Mouse (Mus musculus): ENCODE measurements around the gene Fcrla. TPM values are rescaled to one million over a fixed set of nuclear protein-coding genes. Genes with fewer than 3 reads are reported as not detected.
"Not testable (repeated sequence)": the region's sequence is repeated elsewhere in the genome, so short reads cannot be mapped to it uniquely, and the experiment has no call there.

The Fcrla gene
- 0.26 TPM in 1 of 2 replicates, not detected in the other for polyA plus RNA-seq (2016; fragmentation: Nextera tagmentation; extraction: Ambion mirVana)

DNA sequence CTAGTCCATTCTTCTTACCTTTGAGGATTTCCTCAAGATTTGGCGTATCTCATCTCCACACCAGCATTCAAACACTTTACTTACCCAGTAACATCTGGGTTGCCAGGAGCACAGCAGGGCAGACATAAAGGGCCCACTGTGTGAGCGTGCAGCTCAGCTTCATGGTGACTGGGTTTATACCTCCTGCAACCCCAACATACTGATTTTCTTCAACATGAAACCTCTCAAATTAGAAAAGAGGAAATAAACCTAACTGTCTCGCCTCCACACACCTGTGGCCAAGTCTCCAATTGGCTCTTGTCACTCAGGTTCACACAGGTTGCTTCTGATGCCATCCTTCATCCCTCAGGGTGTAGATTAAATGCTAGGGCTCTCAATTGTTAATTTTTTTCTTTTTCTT is at the start of gene Fcrla:
Gene Fcrla, minus strand, starts transcription at position 206 of the 400 bp plus-strand sequence.
- Histone ChIP-seq H3K9me3 (replicated peaks) (no peaks in the 10 kb centered on the region), H3K4me2 (no peak within 1 kb of the TSS), H3K4me1 (replicated peaks) (no peaks in the 10 kb centered on the region), H3K9ac (no peak within 1 kb of the TSS), H3K4me3 (no peak within 1 kb of the TSS), H3K27me3 (replicated peaks) (no peaks in the 10 kb centered on the region), H3K27ac (ENCODE audit: poor library complexity, severe bottlenecking) (no peak within 1 kb of the TSS), H3K36me3 (no peaks in the 10 kb centered on the region)
- WGBS: 76% methylated on average over 3 of the region's 3 CpGs
- ATAC-seq (ENCODE audit: insufficient number of reproducible peaks, low FRiP score): no peak

DNA sequence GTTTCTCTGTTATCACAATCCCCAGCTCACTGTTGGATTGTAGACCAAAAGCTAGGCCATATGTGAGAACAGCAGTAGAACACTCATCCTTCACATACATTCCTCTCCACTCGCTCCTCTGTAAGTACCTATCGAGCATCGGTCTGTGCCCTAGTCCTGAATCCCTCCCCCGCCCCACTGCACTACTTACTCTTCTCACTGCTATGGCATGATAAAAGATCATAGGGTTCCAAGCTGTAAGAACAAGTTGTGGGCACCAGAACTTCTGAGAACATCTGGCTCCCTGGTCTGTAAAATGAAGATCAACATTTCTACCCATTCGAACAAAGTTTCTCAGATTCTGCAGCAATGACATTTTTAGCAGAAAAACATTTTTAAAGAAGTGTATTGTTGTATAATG is 49.1 kb upstream of the Fcrla start, which contains the start of gene Fcgr2b:
Gene Fcgr2b, minus strand, starts transcription at position 101 of the 400 bp plus-strand sequence.
- no peak within 1 kb of the TSS for H3K9ac ChIP-seq
- ATAC-seq (ENCODE audit: insufficient number of reproducible peaks, low FRiP score): no peak
- 81% methylated on average over 5 of the region's 5 CpGs for WGBS

GRCm38 (mm10) chr1:170975751-170976161 is 48.4 kb upstream of the Fcrla start:
- H3K9ac ChIP-seq: no peak overlapping the region
- H3K36me3 ChIP-seq: no peaks in the 10 kb centered on the region
- ATAC-seq (ENCODE audit: insufficient number of reproducible peaks, low FRiP score): no peak
- H3K27me3 ChIP-seq (replicated peaks): 0 out of 2 replicates have a peak, but pooled peaks cover 9% of the 10 kb centered on the region
- H3K9me3 ChIP-seq (replicated peaks): no peaks in the 10 kb centered on the region
- no peaks in the 10 kb centered on the region for H3K4me1 ChIP-seq (replicated peaks)
- H3K27ac ChIP-seq (ENCODE audit: poor library complexity, severe bottlenecking): no peak overlapping the region
- WGBS: 60% methylated on average over 7 of the region's 7 CpGs
- H3K4me3 ChIP-seq: no peak overlapping the region
- H3K4me2 ChIP-seq: no peak overlapping the region

More for the DNA sequence above, 49.1 kb upstream of the Fcrla start, which contains the start of gene Fcgr2b:
- no peak within 1 kb of the TSS for H3K4me3 ChIP-seq
- H3K4me2 ChIP-seq: no peak within 1 kb of the TSS
- no peaks in the 10 kb centered on the region for H3K4me1 ChIP-seq (replicated peaks)
- 0 out of 2 replicates have a peak, but pooled peaks cover 9% of the 10 kb centered on the region for H3K27me3 ChIP-seq (replicated peaks)
- no peak within 1 kb of the TSS for H3K27ac ChIP-seq (ENCODE audit: poor library complexity, severe bottlenecking)
- no peaks in the 10 kb centered on the region for H3K9me3 ChIP-seq (replicated peaks)
- no peaks in the 10 kb centered on the region for H3K36me3 ChIP-seq

- not testable (repeated sequence) for H3K4me3 ChIP-seq; H3K27me3 ChIP-seq (replicated peaks); H3K36me3 ChIP-seq; H3K4me2 ChIP-seq; H3K9ac ChIP-seq; ATAC-seq (ENCODE audit: insufficient number of reproducible peaks, low FRiP score); H3K9me3 ChIP-seq (replicated peaks); H3K4me1 ChIP-seq (replicated peaks); H3K27ac ChIP-seq (ENCODE audit: poor library complexity, severe bottlenecking)
- 80% methylated on average over 2 of the region's 2 CpGs for WGBS
Observed at GRCm38 (mm10) chr1:170975350-170975749, 48.0 kb upstream of the Fcrla start.

DNA sequence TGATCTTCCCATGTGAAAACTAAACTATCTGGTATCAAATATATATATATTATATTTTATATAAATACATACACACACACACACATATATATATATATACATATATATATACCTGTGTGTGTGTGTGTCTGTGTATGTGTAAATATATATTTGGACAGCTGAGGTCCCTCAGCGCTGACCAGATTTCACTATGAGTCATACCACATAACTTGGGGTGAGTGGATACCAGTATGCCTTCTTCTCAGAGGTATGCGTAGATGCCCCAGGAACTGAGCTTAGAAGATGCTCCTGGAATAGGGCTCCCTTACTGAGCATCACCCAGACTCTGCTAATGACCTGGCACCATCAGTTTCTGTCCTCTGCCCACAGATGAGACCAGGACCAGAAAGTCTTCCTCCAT is 47.4 kb upstream of the Fcrla start:
- 91% methylated on average over 2 of the region's 2 CpGs for WGBS
- ATAC-seq (ENCODE audit: insufficient number of reproducible peaks, low FRiP score): no peak
- no peaks in the 10 kb centered on the region for H3K9me3 ChIP-seq (replicated peaks)
- H3K4me2 ChIP-seq: no peak overlapping the region
- 0 out of 2 replicates have a peak, but pooled peaks cover 9% of the 10 kb centered on the region for H3K27me3 ChIP-seq (replicated peaks)
- H3K27ac ChIP-seq (ENCODE audit: poor library complexity, severe bottlenecking): no peak overlapping the region
- H3K4me1 ChIP-seq (replicated peaks): no peaks in the 10 kb centered on the region
- H3K4me3 ChIP-seq: no peak overlapping the region
- no peak overlapping the region for H3K9ac ChIP-seq
- H3K36me3 ChIP-seq: no peaks in the 10 kb centered on the region

DNA sequence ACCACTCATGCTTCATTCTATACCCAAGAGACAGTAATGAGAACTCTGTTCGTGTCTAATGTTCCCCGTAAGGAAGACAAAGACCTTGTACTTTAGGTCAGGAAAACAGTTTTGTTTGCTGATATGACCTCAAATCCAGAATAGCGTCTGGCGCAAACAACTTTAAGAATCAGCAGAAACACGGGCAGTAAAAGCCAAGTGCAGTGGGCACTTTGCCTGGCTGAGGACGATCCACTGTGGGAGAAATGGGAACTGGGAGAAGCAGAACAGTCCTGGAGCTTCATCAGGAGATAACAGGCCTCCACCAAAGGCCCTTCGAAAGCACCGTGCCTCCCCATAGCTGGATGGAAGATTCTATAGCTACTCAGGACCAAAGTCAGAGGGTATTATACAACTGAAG is 46.8 kb upstream of the Fcrla start:
- no peak overlapping the region for H3K27ac ChIP-seq (ENCODE audit: poor library complexity, severe bottlenecking)
- H3K27me3 ChIP-seq (replicated peaks): 0 out of 2 replicates have a peak, but pooled peaks cover 9% of the 10 kb centered on the region
- H3K9ac ChIP-seq: no peak overlapping the region
- H3K36me3 ChIP-seq: no peaks in the 10 kb centered on the region
- no peaks in the 10 kb centered on the region for H3K9me3 ChIP-seq (replicated peaks)
- no peak overlapping the region for H3K4me2 ChIP-seq
- no peaks in the 10 kb centered on the region for H3K4me1 ChIP-seq (replicated peaks)
- no peak for ATAC-seq (ENCODE audit: insufficient number of reproducible peaks, low FRiP score)
- 81% methylated on average over 8 of the region's 8 CpGs for WGBS
- H3K4me3 ChIP-seq: no peak overlapping the region

DNA sequence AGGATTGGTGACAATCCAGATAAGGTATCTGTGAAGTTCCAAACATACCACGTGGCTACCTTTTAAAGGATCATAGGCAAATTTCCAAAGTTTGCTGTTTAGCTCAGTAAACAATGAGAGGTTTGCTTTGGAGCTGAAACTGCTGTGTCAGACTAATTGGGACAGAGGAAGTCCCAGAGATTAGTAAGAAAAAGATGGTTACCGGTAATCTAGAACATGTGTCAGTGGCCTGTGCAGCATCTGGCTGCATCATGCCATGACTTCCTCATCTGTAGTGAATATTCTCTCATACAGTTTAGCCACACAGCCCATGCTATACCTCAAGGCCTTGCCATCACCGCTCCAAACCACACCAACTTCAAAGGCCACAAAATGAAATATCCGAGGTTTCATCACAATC is 45.6 kb upstream of the Fcrla start:
- WGBS: 66% methylated on average over 4 of the region's 4 CpGs
- H3K27ac ChIP-seq (ENCODE audit: poor library complexity, severe bottlenecking): no peak overlapping the region
- no peaks in the 10 kb centered on the region for H3K36me3 ChIP-seq
- H3K9me3 ChIP-seq (replicated peaks): no peaks in the 10 kb centered on the region
- no peak for ATAC-seq (ENCODE audit: insufficient number of reproducible peaks, low FRiP score)
- H3K9ac ChIP-seq: no peak overlapping the region
- H3K27me3 ChIP-seq (replicated peaks): 0 out of 2 replicates have a peak, but pooled peaks cover 6% of the 10 kb centered on the region
- no peaks in the 10 kb centered on the region for H3K4me1 ChIP-seq (replicated peaks)
- H3K4me2 ChIP-seq: no peak overlapping the region
- no peak overlapping the region for H3K4me3 ChIP-seq

DNA sequence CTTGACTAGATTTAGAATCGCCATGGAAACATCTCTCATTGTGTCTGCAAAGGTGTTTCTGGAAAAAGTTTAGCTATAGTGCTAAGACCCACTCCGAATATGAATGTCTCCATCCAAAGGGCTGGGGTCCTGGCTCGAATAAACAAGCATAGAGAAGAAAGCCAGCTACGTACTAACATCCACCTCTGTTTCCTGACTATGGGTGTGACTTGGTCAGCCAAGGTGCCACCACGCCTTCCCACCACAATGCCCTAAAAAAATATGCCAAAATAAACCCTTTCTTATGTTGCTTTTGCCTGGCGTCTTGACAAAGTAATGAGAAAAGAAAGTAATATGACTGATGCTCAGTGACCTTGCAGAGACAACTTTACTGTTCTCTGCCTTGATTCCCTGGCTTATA is 45.1 kb upstream of the Fcrla start:
- Histone ChIP-seq H3K27ac (ENCODE audit: poor library complexity, severe bottlenecking) (no peak overlapping the region), H3K9me3 (replicated peaks) (no peaks in the 10 kb centered on the region), H3K4me2 (no peak overlapping the region), H3K36me3 (no peaks in the 10 kb centered on the region), H3K4me3 (no peak overlapping the region), H3K27me3 (replicated peaks) (0 out of 2 replicates have a peak, but pooled peaks cover 4% of the 10 kb centered on the region), H3K4me1 (replicated peaks) (no peaks in the 10 kb centered on the region), H3K9ac (no peak overlapping the region)
- no peak for ATAC-seq (ENCODE audit: insufficient number of reproducible peaks, low FRiP score)
- 71% methylated on average over 6 of the region's 6 CpGs for WGBS

DNA sequence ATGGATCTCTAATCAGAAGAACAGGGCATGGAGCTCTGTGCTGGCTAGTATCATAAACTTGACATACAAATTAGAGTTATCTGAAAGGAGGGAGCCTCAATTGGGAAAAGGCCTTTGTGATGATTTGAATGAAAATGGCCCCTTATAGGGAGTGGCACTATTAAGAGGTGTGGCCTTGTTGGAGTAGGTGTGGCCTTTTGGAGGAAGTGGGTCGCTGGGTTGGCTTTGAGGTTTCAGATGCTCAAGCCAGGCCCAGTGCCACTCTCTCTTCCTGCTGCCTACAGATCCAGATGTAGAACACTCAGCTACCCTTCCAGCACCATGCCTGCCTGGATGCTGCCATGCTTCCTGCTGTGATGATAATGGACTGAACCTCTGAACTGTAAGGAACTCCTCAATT is 41.2 kb upstream of the Fcrla start:
- no peak overlapping the region for H3K27ac ChIP-seq (ENCODE audit: poor library complexity, severe bottlenecking)
- WGBS: 52% methylated on average over 1 of the region's 1 CpGs
- no peak overlapping the region for H3K4me2 ChIP-seq
- H3K4me3 ChIP-seq: no peak overlapping the region
- no peak for ATAC-seq (ENCODE audit: insufficient number of reproducible peaks, low FRiP score)
- H3K36me3 ChIP-seq: no peaks in the 10 kb centered on the region
- H3K9ac ChIP-seq: no peak overlapping the region
- peaks cover under 1% of the 10 kb centered on the region for H3K4me1 ChIP-seq (replicated peaks)
- H3K9me3 ChIP-seq (replicated peaks): no peaks in the 10 kb centered on the region
- no peaks in the 10 kb centered on the region for H3K27me3 ChIP-seq (replicated peaks)

DNA sequence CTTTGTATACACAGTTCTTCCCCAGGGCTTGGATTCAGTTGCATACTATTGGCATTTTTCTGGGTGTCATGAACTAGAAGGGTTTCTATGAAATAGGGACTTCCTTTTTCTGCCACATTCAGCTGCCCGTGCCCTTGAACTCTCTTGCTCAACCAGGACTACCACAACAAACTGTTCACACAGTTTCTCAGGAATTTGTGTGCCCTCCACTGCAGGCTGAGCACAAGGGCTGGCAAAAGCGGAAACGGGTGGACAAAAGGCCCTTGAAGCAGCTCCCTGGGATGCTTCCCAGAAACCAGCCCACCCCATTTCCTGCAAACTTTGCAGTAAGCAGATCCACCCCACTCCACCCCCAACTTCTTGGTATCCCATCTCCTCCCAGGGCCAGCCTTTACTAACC is 40.2 kb upstream of the Fcrla start:
- Histone ChIP-seq H3K4me1 (replicated peaks) (peaks cover 11% of the 10 kb centered on the region), H3K9ac (no peak overlapping the region), H3K27ac (ENCODE audit: poor library complexity, severe bottlenecking) (no peak overlapping the region), H3K36me3 (no peaks in the 10 kb centered on the region), H3K4me2 (no peak overlapping the region), H3K27me3 (replicated peaks) (no peaks in the 10 kb centered on the region), H3K4me3 (no peak overlapping the region), H3K9me3 (replicated peaks) (no peaks in the 10 kb centered on the region)
- WGBS: 74% methylated on average over 3 of the region's 3 CpGs
- ATAC-seq (ENCODE audit: insufficient number of reproducible peaks, low FRiP score): no peak

DNA sequence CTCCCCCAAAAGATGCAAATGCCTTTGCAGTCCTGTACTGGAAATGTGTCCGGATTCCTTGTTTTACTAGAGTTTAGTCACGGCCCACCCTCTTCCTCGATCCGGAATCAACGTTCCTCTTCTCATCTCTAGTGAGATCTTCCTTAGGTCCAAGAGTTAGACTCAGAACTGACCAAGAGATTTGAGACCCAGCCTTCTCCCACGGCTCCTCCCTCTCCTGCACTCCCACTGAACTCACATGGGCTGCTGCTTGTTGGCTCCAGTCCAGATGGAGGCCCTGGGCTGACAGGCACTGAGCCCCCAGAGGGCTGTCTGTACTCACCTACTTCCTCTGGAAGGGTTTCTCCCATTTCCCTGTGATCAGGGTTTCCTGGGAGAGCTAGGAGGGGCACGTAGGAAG is 35.7 kb upstream of the Fcrla start:
- peaks cover 28% of the 10 kb centered on the region for H3K4me1 ChIP-seq (replicated peaks)
- H3K4me2 ChIP-seq: peak overlapping the region; percentile 1; the same call in 1 of the 2 replicates
- ATAC-seq (ENCODE audit: insufficient number of reproducible peaks, low FRiP score): peak; percentile 74
- WGBS: 58% methylated on average over 7 of the region's 7 CpGs
- H3K4me3 ChIP-seq: no peak overlapping the region
- H3K27me3 ChIP-seq (replicated peaks): no peaks in the 10 kb centered on the region
- H3K36me3 ChIP-seq: no peaks in the 10 kb centered on the region
- peak overlapping the region; percentile 58; the same call in 1 of the 2 replicates for H3K27ac ChIP-seq (ENCODE audit: poor library complexity, severe bottlenecking)
- no peak overlapping the region for H3K9ac ChIP-seq
- H3K9me3 ChIP-seq (replicated peaks): no peaks in the 10 kb centered on the region

DNA sequence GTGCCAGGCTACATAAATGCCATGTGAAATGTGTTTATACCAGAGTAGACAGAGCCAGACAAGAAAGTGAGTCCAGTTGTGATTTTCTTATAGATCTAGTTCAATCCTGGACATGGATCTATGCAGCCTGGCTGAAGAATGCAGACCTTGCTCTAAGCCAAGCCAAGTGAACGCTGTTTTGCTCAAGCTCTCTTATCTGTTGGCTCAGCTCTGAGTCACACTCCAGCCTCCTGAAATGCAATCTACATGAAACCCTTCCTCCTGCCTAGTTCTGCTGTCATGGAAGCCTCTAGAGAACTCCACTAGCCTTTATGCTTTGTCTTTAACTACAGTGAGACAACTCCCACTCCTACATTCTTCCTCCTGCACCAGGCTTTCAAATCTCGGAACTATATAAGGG is 34.9 kb upstream of the Fcrla start:
- H3K27ac ChIP-seq (ENCODE audit: poor library complexity, severe bottlenecking): peak overlapping the region; percentile 58
- WGBS: 15% methylated on average over 2 of the region's 2 CpGs
- H3K4me1 ChIP-seq (replicated peaks): peaks cover 28% of the 10 kb centered on the region
- ATAC-seq (ENCODE audit: insufficient number of reproducible peaks, low FRiP score): peak; percentile 51; the same call in 1 of the 2 replicates
- H3K9me3 ChIP-seq (replicated peaks): no peaks in the 10 kb centered on the region
- H3K36me3 ChIP-seq: no peaks in the 10 kb centered on the region
- no peaks in the 10 kb centered on the region for H3K27me3 ChIP-seq (replicated peaks)
- no peak overlapping the region for H3K4me3 ChIP-seq
- H3K4me2 ChIP-seq: no peak overlapping the region
- H3K9ac ChIP-seq: no peak overlapping the region
